Mouse (Mus musculus) gastrocnemius, postnatal 25 days (tissue): ENCODE results near the gene Tmem45b. TPM values are rescaled to one million over a fixed set of nuclear protein-coding genes. Genes with fewer than 3 reads are reported as not detected.
"Not testable (repeated sequence)": the region's sequence is repeated elsewhere in the genome, so short reads cannot be mapped to it uniquely, and the experiment has no call there.

ENCODE experiments used
- DNase-seq: peaks from one replicate; pipeline ENCODE4 v3.0.0; 2022
- long read RNA-seq, 2 experiments: library from polyadenylated mRNA; stranded (forward); transcript quantifications; one replicate each; pipeline ENCODE4 v2.0.0; 2021
- total RNA-seq, 2 experiments: library from RNA; stranded (reverse); gene quantifications; 1 replicate in 1 of 2; 2 replicates in 1 of 2; pipeline ENCODE4 v1.2.3; 2021

Tmem45b gene
- 1 to 10 TPM in 1 of 2 experiments, not detected in 1; 5.5 TPM for total RNA-seq
- long read RNA-seq, experiment 1 = 0 reads
- long read RNA-seq, experiment 2, partial matches to known transcripts = 0 of 4 reads
- long read RNA-seq, experiment 2, other reads (novel, unspliced or antisense) = 2 of 4 reads

- no peak for DNase-seq
Measured at GRCm38 (mm10) chr9:31463692-31464474, at the start of gene Tmem45b. Gene Tmem45b, minus strand, starts transcription at chr9:31464462.

- no peak for DNase-seq
Measured at GRCm38 (mm10) chr9:31508189-31508588, 43.9 kb upstream of the Tmem45b start.

- DNase-seq = not testable (repeated sequence)
Measured at GRCm38 (mm10) chr9:31501221-31501620, 37.0 kb upstream of the Tmem45b start.

GRCm38 (mm10) chr9:31463190-31463589 is 1.1 kb downstream of the Tmem45b start:
- DNase-seq = no peak

- DNase-seq = no peak
Measured at GRCm38 (mm10) chr9:31454356-31454755, 9.9 kb downstream of the Tmem45b start.

GRCm38 (mm10) chr9:31452166-31452565 is 12.1 kb downstream of the Tmem45b start:
- no peak for DNase-seq

- DNase-seq = no peak
Measured at GRCm38 (mm10) chr9:31449145-31449772, 15.0 kb downstream of the Tmem45b start.

- DNase-seq = no peak
Measured at GRCm38 (mm10) chr9:31444236-31444635, 20.0 kb downstream of the Tmem45b start.

GRCm38 (mm10) chr9:31441487-31441886 is 22.8 kb downstream of the Tmem45b start:
- no peak for DNase-seq

GRCm38 (mm10) chr9:31440366-31440765 is 23.9 kb downstream of the Tmem45b start:
- no peak for DNase-seq

GRCm38 (mm10) chr9:31439341-31439740 is 24.9 kb downstream of the Tmem45b start:
- no peak for DNase-seq

- DNase-seq = no peak
Measured at GRCm38 (mm10) chr9:31438834-31439233, 25.4 kb downstream of the Tmem45b start.

GRCm38 (mm10) chr9:31437861-31438260 is 26.4 kb downstream of the Tmem45b start:
- no peak for DNase-seq

GRCm38 (mm10) chr9:31435415-31435814 is 28.8 kb downstream of the Tmem45b start:
- no peak for DNase-seq

GRCm38 (mm10) chr9:31433431-31433830 is 30.8 kb downstream of the Tmem45b start:
- no peak for DNase-seq

GRCm38 (mm10) chr9:31432336-31432975 is 31.8 kb downstream of the Tmem45b start:
- no peak for DNase-seq

GRCm38 (mm10) chr9:31431751-31432150 is 32.5 kb downstream of the Tmem45b start:
- no peak for DNase-seq

GRCm38 (mm10) chr9:31430011-31430410 is 34.3 kb downstream of the Tmem45b start:
- DNase-seq = no peak

- no peak for DNase-seq
Measured at GRCm38 (mm10) chr9:31428971-31429370, 35.3 kb downstream of the Tmem45b start.

- DNase-seq = no peak
Measured at GRCm38 (mm10) chr9:31422143-31422542, 42.1 kb downstream of the Tmem45b start.

GRCm38 (mm10) chr9:31418821-31419220 is 45.4 kb downstream of the Tmem45b start:
- DNase-seq = no peak

GRCm38 (mm10) chr9:31412165-31412564 is 52.1 kb downstream of the Tmem45b start:
- DNase-seq = no peak

- DNase-seq = no peak
Measured at GRCm38 (mm10) chr9:31405217-31405616, 59.0 kb downstream of the Tmem45b start.
